Mouse (Mus musculus) megakaryocyte, embryonic 14.5 days (primary cell): ENCODE measurements at regions not wholly inside any gene's neighbourhood (a gene's known extent, or its start where the extent isn't known, plus 50 kb on each side); places are given as distances from the start of the nearest gene placed in this dataset.
"Not testable (repeated sequence)": the region's sequence is repeated elsewhere in the genome, so short reads cannot be mapped to it uniquely, and the experiment has no call there.

Experiments
- H3K27me3 ChIP-seq: replicated peaks from 2 replicates; pipeline ENCODE3; 2012; ENCODE audit warnings: inconsistent platforms
- H3K36me3 ChIP-seq: replicated peaks from 2 replicates; pipeline ENCODE3; 2012; ENCODE audit warnings: low read length, inconsistent platforms, mixed read lengths
- H3K4me1 ChIP-seq: 2 replicates; pipeline ENCODE4 v1.6.1; 2012; ENCODE audit warnings: inconsistent platforms
- H3K4me3 ChIP-seq: replicated peaks from 2 replicates; pipeline ENCODE3; 2012; ENCODE audit warnings: moderate library complexity, mild to moderate bottlenecking, inconsistent platforms
- H3K9me3 ChIP-seq: 2 replicates; pipeline ENCODE4 v1.6.1; 2012; ENCODE audit warnings: inconsistent platforms
- FLI1 ChIP-seq: IDR thresholded peaks from 2 replicates; pipeline ENCODE4 v1.6.1; 2012; ENCODE audit warnings: low read length, inconsistent platforms, mixed read lengths
- GATA1 ChIP-seq: IDR thresholded peaks from 3 replicates; pipeline ENCODE4 v1.6.1; 2012; ENCODE audit warnings: mixed read lengths, low read length, inconsistent platforms, borderline replicate concordance

GRCm38 (mm10) chr2:100918122-100918521, 706.4 kb upstream of the Rag2 start:
- Histone ChIP-seq H3K27me3 (no peaks in the 10 kb centered on the region), H3K4me3 (no peak overlapping the region), H3K4me1 (no peaks in the 10 kb centered on the region), H3K9me3 (peaks cover 2% of the 10 kb centered on the region; the same call in 1 of the 2 replicates), H3K36me3 (no peaks in the 10 kb centered on the region)
- TF ChIP-seq GATA1 (no peak), FLI1 (no peak)

GRCm38 (mm10) chr2:100919537-100920212, 704.8 kb upstream of the Rag2 start:
- no peaks in the 10 kb centered on the region for H3K36me3 ChIP-seq
- peaks cover 9% of the 10 kb centered on the region for H3K9me3 ChIP-seq
- H3K27me3 ChIP-seq: no peaks in the 10 kb centered on the region
- H3K4me3 ChIP-seq: no peak overlapping the region
- H3K4me1 ChIP-seq: no peaks in the 10 kb centered on the region
- TF ChIP-seq GATA1 (no peak), FLI1 (no peak)

- not testable (repeated sequence) for H3K27me3 ChIP-seq, H3K9me3 ChIP-seq, H3K4me3 ChIP-seq, H3K36me3 ChIP-seq, H3K4me1 ChIP-seq
These were observed 675.9 kb upstream of the Rag2 start for GRCm38 (mm10) chr2:100948632-100949031.

- TF ChIP-seq GATA1 (no peak), FLI1 (no peak)
- Histone ChIP-seq H3K36me3 (no peaks in the 10 kb centered on the region), H3K4me3 (no peak overlapping the region), H3K27me3 (no peaks in the 10 kb centered on the region), H3K9me3 (no peaks in the 10 kb centered on the region), H3K4me1 (no peaks in the 10 kb centered on the region)
These were observed 665.1 kb upstream of the Rag2 start for GRCm38 (mm10) chr2:100959412-100959811.

- Histone ChIP-seq H3K36me3 (no peaks in the 10 kb centered on the region), H3K4me3 (no peak overlapping the region), H3K9me3 (no peaks in the 10 kb centered on the region), H3K4me1 (no peaks in the 10 kb centered on the region), H3K27me3 (no peaks in the 10 kb centered on the region)
- TF ChIP-seq FLI1 (no peak), GATA1 (no peak)
These were observed 659.9 kb upstream of the Rag2 start for GRCm38 (mm10) chr2:100964584-100964983.

GRCm38 (mm10) chr2:100977202-100977601, 647.3 kb upstream of the Rag2 start:
- Histone ChIP-seq H3K4me1 (no peaks in the 10 kb centered on the region), H3K27me3 (no peaks in the 10 kb centered on the region), H3K36me3 (no peaks in the 10 kb centered on the region), H3K4me3 (no peak overlapping the region), H3K9me3 (no peaks in the 10 kb centered on the region)
- TF ChIP-seq FLI1 (no peak), GATA1 (no peak)

- TF ChIP-seq GATA1: no peak
- no peak for TF ChIP-seq FLI1
- H3K36me3 ChIP-seq: no peaks in the 10 kb centered on the region
- H3K4me1 ChIP-seq: no peaks in the 10 kb centered on the region
- no peaks in the 10 kb centered on the region for H3K27me3 ChIP-seq
- no peak overlapping the region for H3K4me3 ChIP-seq
- H3K9me3 ChIP-seq: no peaks in the 10 kb centered on the region
These were observed 642.2 kb upstream of the Rag2 start for GRCm38 (mm10) chr2:100982362-100982761.

GRCm38 (mm10) chr2:101015353-101015752, 609.2 kb upstream of the Rag2 start:
- H3K9me3 ChIP-seq: no peaks in the 10 kb centered on the region
- H3K27me3 ChIP-seq: no peaks in the 10 kb centered on the region
- no peaks in the 10 kb centered on the region for H3K36me3 ChIP-seq
- no peak for TF ChIP-seq FLI1
- no peak for TF ChIP-seq GATA1
- no peak overlapping the region for H3K4me3 ChIP-seq
- no peaks in the 10 kb centered on the region for H3K4me1 ChIP-seq

- Histone ChIP-seq H3K4me1 (no peaks in the 10 kb centered on the region), H3K4me3 (no peak overlapping the region), H3K36me3 (no peaks in the 10 kb centered on the region), H3K27me3 (no peaks in the 10 kb centered on the region), H3K9me3 (no peaks in the 10 kb centered on the region)
- no peak for TF ChIP-seq GATA1
- TF ChIP-seq FLI1: no peak
These were observed 605.1 kb upstream of the Rag2 start for GRCm38 (mm10) chr2:101019384-101019783.

GRCm38 (mm10) chr2:101021515-101021914, 603.0 kb upstream of the Rag2 start:
- no peak overlapping the region for H3K4me3 ChIP-seq
- no peaks in the 10 kb centered on the region for H3K36me3 ChIP-seq
- H3K4me1 ChIP-seq: no peaks in the 10 kb centered on the region
- H3K27me3 ChIP-seq: no peaks in the 10 kb centered on the region
- H3K9me3 ChIP-seq: no peaks in the 10 kb centered on the region
- no peak for TF ChIP-seq FLI1

GRCm38 (mm10) chr2:101043050-101043449, 581.5 kb upstream of the Rag2 start:
- TF ChIP-seq GATA1 (no peak), FLI1 (no peak)
- H3K4me3 ChIP-seq: no peak overlapping the region
- H3K36me3 ChIP-seq: no peaks in the 10 kb centered on the region
- no peaks in the 10 kb centered on the region for H3K9me3 ChIP-seq
- H3K4me1 ChIP-seq: no peaks in the 10 kb centered on the region
- H3K27me3 ChIP-seq: no peaks in the 10 kb centered on the region
